Mouse (Mus musculus): Measurements from ENCODE around the gene Jph4. TPM values are rescaled to one million over a fixed set of nuclear protein-coding genes. Genes with fewer than 3 reads are reported as not detected.

Jph4 gene
- 1.1 and 1.2 TPM in 2 replicates for polyA plus RNA-seq (2015; fragmentation: Nextera tagmentation; extraction: Ambion mirVana)

GRCm38 (mm10) chr14:55116425-55117200 is at the start of gene Jph4:
Gene Jph4, minus strand, starts transcription at chr14:55116935.
- Histone ChIP-seq H3K9me3 (replicated peaks; ENCODE audit: control insufficient read depth, low read length) (no peaks in the 10 kb centered on the region), H3K27me3 (ENCODE audit: control insufficient read depth, insufficient read depth, low read length) (peaks cover 30% of the 10 kb centered on the region), H3K4me2 (ENCODE audit: low read depth, low read length) (peak within 1 kb of the TSS; percentile 100), H3K4me3 (replicated peaks; ENCODE audit: low read length) (peak within 1 kb of the TSS; percentile 68), H3K36me3 (ENCODE audit: control insufficient read depth, insufficient read depth, low read length) (no peaks in the 10 kb centered on the region), H3K27ac (ENCODE audit: low read length) (no peak within 1 kb of the TSS), H3K4me1 (ENCODE audit: control insufficient read depth, insufficient read depth, low read length) (peaks cover 17% of the 10 kb centered on the region), H3K9ac (ENCODE audit: low read length) (no peak within 1 kb of the TSS)
- ATAC-seq (ENCODE audit: insufficient read depth, low FRiP score) = no peak
- 7% methylated on average over 21 of the region's 21 CpGs for WGBS

- Histone ChIP-seq H3K9me3 (replicated peaks; ENCODE audit: control insufficient read depth, low read length) (no peaks in the 10 kb centered on the region; the same call in 1 of the 2 replicates), H3K27ac (ENCODE audit: low read length) (peak overlapping the region; percentile 41), H3K9ac (ENCODE audit: low read length) (no peak overlapping the region), H3K27me3 (ENCODE audit: control insufficient read depth, insufficient read depth, low read length) (no peaks in the 10 kb centered on the region), H3K4me3 (replicated peaks; ENCODE audit: low read length) (no peak overlapping the region), H3K4me2 (ENCODE audit: low read depth, low read length) (no peak overlapping the region), H3K4me1 (ENCODE audit: control insufficient read depth, insufficient read depth, low read length) (peaks cover 4% of the 10 kb centered on the region; the same call in 1 of the 2 replicates), H3K36me3 (ENCODE audit: control insufficient read depth, insufficient read depth, low read length) (no peaks in the 10 kb centered on the region)
- WGBS = 40% methylated on average over 5 of the region's 5 CpGs
- ATAC-seq (ENCODE audit: insufficient read depth, low FRiP score) = no peak
These were observed 47.6 kb upstream of the Jph4 start for GRCm38 (mm10) chr14:55164172-55164806.

GRCm38 (mm10) chr14:55162168-55162567 is 45.4 kb upstream of the Jph4 start:
- H3K27me3 ChIP-seq (ENCODE audit: control insufficient read depth, insufficient read depth, low read length) = no peaks in the 10 kb centered on the region
- H3K36me3 ChIP-seq (ENCODE audit: control insufficient read depth, insufficient read depth, low read length) = no peaks in the 10 kb centered on the region
- peak; percentile 86 for ATAC-seq (ENCODE audit: insufficient read depth, low FRiP score)
- no peak overlapping the region for H3K4me2 ChIP-seq (ENCODE audit: low read depth, low read length)
- 56% methylated on average over 4 of the region's 4 CpGs for whole genome bisulfite sequencing
- peak overlapping the region; percentile 71; the same call in 1 of the 2 replicates for H3K27ac ChIP-seq (ENCODE audit: low read length)
- no peak overlapping the region for H3K4me3 ChIP-seq (replicated peaks; ENCODE audit: low read length)
- H3K9me3 ChIP-seq (replicated peaks; ENCODE audit: control insufficient read depth, low read length) = no peaks in the 10 kb centered on the region
- no peak overlapping the region for H3K9ac ChIP-seq (ENCODE audit: low read length)
- H3K4me1 ChIP-seq (ENCODE audit: control insufficient read depth, insufficient read depth, low read length) = peaks cover 7% of the 10 kb centered on the region

- Histone ChIP-seq H3K9me3 (replicated peaks; ENCODE audit: control insufficient read depth, low read length) (no peaks in the 10 kb centered on the region), H3K27ac (ENCODE audit: low read length) (no peak overlapping the region), H3K4me1 (ENCODE audit: control insufficient read depth, insufficient read depth, low read length) (peaks cover 7% of the 10 kb centered on the region), H3K27me3 (ENCODE audit: control insufficient read depth, insufficient read depth, low read length) (no peaks in the 10 kb centered on the region), H3K4me2 (ENCODE audit: low read depth, low read length) (peak overlapping the region; percentile 46), H3K9ac (ENCODE audit: low read length) (peak overlapping the region; percentile 34), H3K4me3 (replicated peaks; ENCODE audit: low read length) (peak overlapping the region; percentile 23), H3K36me3 (ENCODE audit: control insufficient read depth, insufficient read depth, low read length) (no peaks in the 10 kb centered on the region)
- ATAC-seq (ENCODE audit: insufficient read depth, low FRiP score) = peak; percentile 55; the same call in 1 of the 2 replicates
- 26% methylated on average over 14 of the region's 14 CpGs for WGBS
These were observed 44.4 kb upstream of the Jph4 start for GRCm38 (mm10) chr14:55161098-55161634.

- no peak for ATAC-seq (ENCODE audit: insufficient read depth, low FRiP score)
- peaks cover 7% of the 10 kb centered on the region for H3K4me1 ChIP-seq (ENCODE audit: control insufficient read depth, insufficient read depth, low read length)
- no peaks in the 10 kb centered on the region for H3K36me3 ChIP-seq (ENCODE audit: control insufficient read depth, insufficient read depth, low read length)
- 76% methylated on average over 8 of the region's 10 CpGs for whole genome bisulfite sequencing
- no peaks in the 10 kb centered on the region for H3K9me3 ChIP-seq (replicated peaks; ENCODE audit: control insufficient read depth, low read length)
- H3K4me3 ChIP-seq (replicated peaks; ENCODE audit: low read length) = no peak overlapping the region
- H3K9ac ChIP-seq (ENCODE audit: low read length) = no peak overlapping the region
- no peak overlapping the region for H3K27ac ChIP-seq (ENCODE audit: low read length)
- peak overlapping the region; percentile 46; the same call in 1 of the 2 replicates for H3K4me2 ChIP-seq (ENCODE audit: low read depth, low read length)
- no peaks in the 10 kb centered on the region for H3K27me3 ChIP-seq (ENCODE audit: control insufficient read depth, insufficient read depth, low read length)
These were observed 43.7 kb upstream of the Jph4 start for GRCm38 (mm10) chr14:55160251-55161071.

GRCm38 (mm10) chr14:55157322-55158065 is 40.8 kb upstream of the Jph4 start:
- H3K4me1 ChIP-seq (ENCODE audit: control insufficient read depth, insufficient read depth, low read length) = peaks cover 7% of the 10 kb centered on the region
- H3K36me3 ChIP-seq (ENCODE audit: control insufficient read depth, insufficient read depth, low read length) = no peaks in the 10 kb centered on the region
- ATAC-seq (ENCODE audit: insufficient read depth, low FRiP score) = no peak
- no peak overlapping the region for H3K27ac ChIP-seq (ENCODE audit: low read length)
- no peak overlapping the region for H3K9ac ChIP-seq (ENCODE audit: low read length)
- H3K9me3 ChIP-seq (replicated peaks; ENCODE audit: control insufficient read depth, low read length) = no peaks in the 10 kb centered on the region
- H3K4me3 ChIP-seq (replicated peaks; ENCODE audit: low read length) = no peak overlapping the region
- H3K27me3 ChIP-seq (ENCODE audit: control insufficient read depth, insufficient read depth, low read length) = no peaks in the 10 kb centered on the region
- no peak overlapping the region for H3K4me2 ChIP-seq (ENCODE audit: low read depth, low read length)
- WGBS = 43% methylated on average over 12 of the region's 12 CpGs

- H3K27ac ChIP-seq (ENCODE audit: low read length) = no peak overlapping the region
- H3K4me1 ChIP-seq (ENCODE audit: control insufficient read depth, insufficient read depth, low read length) = peaks cover 3% of the 10 kb centered on the region; the same call in 1 of the 2 replicates
- H3K27me3 ChIP-seq (ENCODE audit: control insufficient read depth, insufficient read depth, low read length) = no peaks in the 10 kb centered on the region
- H3K36me3 ChIP-seq (ENCODE audit: control insufficient read depth, insufficient read depth, low read length) = no peaks in the 10 kb centered on the region
- H3K9me3 ChIP-seq (replicated peaks; ENCODE audit: control insufficient read depth, low read length) = no peaks in the 10 kb centered on the region
- no peak for ATAC-seq (ENCODE audit: insufficient read depth, low FRiP score)
- 77% methylated on average over 16 of the region's 16 CpGs for WGBS
- no peak overlapping the region for H3K4me3 ChIP-seq (replicated peaks; ENCODE audit: low read length)
- H3K4me2 ChIP-seq (ENCODE audit: low read depth, low read length) = no peak overlapping the region
- no peak overlapping the region for H3K9ac ChIP-seq (ENCODE audit: low read length)
These were observed 36.3 kb upstream of the Jph4 start for GRCm38 (mm10) chr14:55152951-55153481.

GRCm38 (mm10) chr14:55152174-55152573 is 35.4 kb upstream of the Jph4 start:
- ATAC-seq (ENCODE audit: insufficient read depth, low FRiP score) = no peak
- Histone ChIP-seq H3K4me2 (ENCODE audit: low read depth, low read length) (no peak overlapping the region), H3K27me3 (ENCODE audit: control insufficient read depth, insufficient read depth, low read length) (no peaks in the 10 kb centered on the region), H3K9ac (ENCODE audit: low read length) (no peak overlapping the region), H3K36me3 (ENCODE audit: control insufficient read depth, insufficient read depth, low read length) (no peaks in the 10 kb centered on the region), H3K4me3 (replicated peaks; ENCODE audit: low read length) (no peak overlapping the region), H3K27ac (ENCODE audit: low read length) (no peak overlapping the region), H3K9me3 (replicated peaks; ENCODE audit: control insufficient read depth, low read length) (no peaks in the 10 kb centered on the region), H3K4me1 (ENCODE audit: control insufficient read depth, insufficient read depth, low read length) (0 out of 2 replicates have a peak, but pooled peaks cover under 1% of the 10 kb centered on the region)
- WGBS = 87% methylated on average over 4 of the region's 4 CpGs
